ENCODE assay signal across 28 mouse cellular contexts in the genomic region with DNA sequence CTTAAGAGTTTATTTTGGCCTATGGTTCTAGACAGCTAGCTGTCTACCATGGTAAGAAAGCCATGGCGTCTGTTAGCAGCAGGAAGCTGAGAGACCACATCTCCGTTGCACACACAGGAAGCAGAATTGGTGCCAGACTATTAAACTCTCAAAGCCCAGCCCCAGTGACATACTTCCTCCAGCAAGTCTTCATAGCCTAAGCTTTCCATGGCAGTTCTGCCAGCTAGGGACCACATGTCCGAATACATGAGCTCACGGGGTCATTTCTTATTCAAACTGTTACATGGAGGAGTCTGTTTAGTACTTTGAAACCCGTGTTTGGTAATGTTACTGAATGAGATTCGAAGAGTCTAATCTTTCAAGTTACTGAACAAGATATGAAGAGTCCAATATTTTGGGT. TPM values are rescaled to one million over a fixed set of nuclear protein-coding genes. Genes with fewer than 3 reads are reported as not detected.
"Had no signal": no experiment of that assay in that cellular context is flagged by ENCODE, and none has a peak within 500 bp of the region (broad histone marks: within the 10 kb centered on the region; RNA-seq: fewer than 3 reads in every experiment).

No protein-coding gene starts in this region.

- ATAC-seq: forebrain, postnatal 0 days; hindbrain, embryonic 16.5 days; inflammation-experienced regulatory T-cells, adult 6 months; intestine, embryonic 15.5 days; intestine, postnatal 0 days; liver, embryonic 12.5 days had no signal

- H3K9me3 ChIP-seq: heart, embryonic 13.5 days; heart, embryonic 15.5 days; hindbrain, embryonic 10.5 days; hindbrain, embryonic 12.5 days; intestine, embryonic 15.5 days; kidney, embryonic 15.5 days; limb, embryonic 12.5 days; liver, embryonic 12.5 days had no signal

- H3K4me3 ChIP-seq: heart, adult 2 months; heart, embryonic 13.5 days; heart, embryonic 15.5 days; hindbrain, embryonic 10.5 days; hindbrain, embryonic 12.5 days; intestine, embryonic 15.5 days; kidney, embryonic 15.5 days; limb, embryonic 12.5 days; liver, embryonic 12.5 days had no signal

- H3K36me3 ChIP-seq: heart, embryonic 15.5 days; liver, embryonic 12.5 days had no signal

- DNase-seq: forebrain, postnatal 0 days; gastrocnemius, postnatal 10 days; gastrocnemius, postnatal 25 days; heart, adult 2 months; heart, postnatal 14 days; heart, postnatal 4 days; kidney, adult 18-20 months; kidney, adult 8-10 months; kidney, postnatal 14 days; kidney, postnatal 36 days; layer of hippocampus, adult 9-11 months; layer of hippocampus, postnatal 36 days; left cerebral cortex, postnatal 4 days had no signal

- H3K4me2 ChIP-seq: heart, embryonic 11.5 days; heart, embryonic 13.5 days; heart, embryonic 15.5 days; hindbrain, embryonic 12.5 days; hindbrain, embryonic 14.5 days; intestine, embryonic 15.5 days; kidney, embryonic 15.5 days; limb, embryonic 12.5 days; liver, embryonic 12.5 days had no signal

- H3K27ac ChIP-seq: heart, adult 2 months; heart, embryonic 13.5 days; heart, embryonic 15.5 days; hindbrain, embryonic 10.5 days; hindbrain, embryonic 12.5 days; hindbrain, embryonic 14.5 days; intestine, embryonic 15.5 days; kidney, embryonic 15.5 days; kidney, postnatal 0 days; limb, embryonic 12.5 days; liver, embryonic 12.5 days; liver, embryonic 14.5 days had no signal

- H3K9ac ChIP-seq: forebrain, postnatal 0 days; heart, embryonic 13.5 days; heart, embryonic 15.5 days; hindbrain, embryonic 12.5 days; hindbrain, embryonic 14.5 days; intestine, embryonic 15.5 days; kidney, embryonic 15.5 days; limb, embryonic 12.5 days; liver, embryonic 12.5 days; liver, embryonic 14.5 days had no signal

- H3K27me3 ChIP-seq: heart, embryonic 13.5 days; heart, embryonic 15.5 days; hindbrain, embryonic 12.5 days; intestine, embryonic 15.5 days; kidney, embryonic 15.5 days; limb, embryonic 12.5 days; liver, embryonic 12.5 days had no signal

- H3K4me1 ChIP-seq: heart, embryonic 13.5 days; heart, embryonic 15.5 days; liver, embryonic 12.5 days had no signal

RNA-seq across cellular contexts. Expression of a gene that starts 33.6 kb away (rescaled TPM):
- polyA plus RNA-seq: inflammation-experienced regulatory T-cells, adult 6 months had no signal
